Mouse (Mus musculus) liver, postnatal 0 days (tissue): ENCODE measurements at regions not wholly inside any gene's neighbourhood (a gene's known extent, or its start where the extent isn't known, plus 50 kb on each side); places are given as distances from the start of the nearest gene placed in this dataset.

ENCODE experiments used
- ATAC-seq: fragments of 200-750 bp; cut with Nextera tagmentation; 2 replicates; pipeline ENCODE4 v1.8.0; 2017; ENCODE audit warnings: mild to moderate bottlenecking, moderate library complexity
- DNase-seq: peaks from one replicate; pipeline ENCODE4 v3.0.0-alpha.2; 2016
- H3K27ac ChIP-seq: fragments of 300-500 bp; sonication (generic); 2 replicates; pipeline ENCODE4 v1.5.1; 2014; ENCODE audit warnings: antibody characterized with exemption, moderate library complexity, mild to moderate bottlenecking, low read depth
- H3K27me3 ChIP-seq: fragments of 300-500 bp; sonication (generic); 2 replicates; pipeline ENCODE4 v1.6.1; 2014; ENCODE audit warnings: low read length, control low read depth, mixed read lengths; ENCODE audit not compliant: insufficient read depth
- H3K36me3 ChIP-seq: fragments of 300-500 bp; sonication (generic); replicated peaks from 2 replicates; pipeline ENCODE4 v1.6.1; 2014; ENCODE audit warnings: mild to moderate bottlenecking, control low read depth, low read length, moderate library complexity, mixed read lengths; ENCODE audit not compliant: insufficient read depth
- H3K4me1 ChIP-seq: fragments of 300-500 bp; sonication (generic); 2 replicates; pipeline ENCODE4 v1.6.1; 2014; ENCODE audit warnings: antibody characterized with exemption, mild to moderate bottlenecking, control low read depth; ENCODE audit not compliant: insufficient read depth
- H3K4me2 ChIP-seq: fragments of 300-500 bp; sonication (generic); 2 replicates; pipeline ENCODE4 v1.6.1; 2014; ENCODE audit warnings: low read depth, mild to moderate bottlenecking, low read length, moderate library complexity, mixed read lengths
- H3K4me3 ChIP-seq: fragments of 300-500 bp; sonication (generic); 2 replicates; pipeline ENCODE4 v1.5.1; 2014; ENCODE audit warnings: low read depth, low read length
- H3K9ac ChIP-seq: fragments of 300-500 bp; sonication (generic); replicated peaks from 2 replicates; pipeline ENCODE4 v1.6.1; 2014; ENCODE audit warnings: mild to moderate bottlenecking, moderate library complexity
- H3K9me3 ChIP-seq: fragments of 300-500 bp; sonication (generic); 2 replicates; pipeline ENCODE4 v1.6.1; 2016; ENCODE audit warnings: mild to moderate bottlenecking, control low read depth, low read length, mixed read lengths
- CTCF ChIP-seq: sonication (generic); IDR thresholded peaks from 2 replicates; pipeline ENCODE4 v1.5.1; 2016; ENCODE audit warnings: antibody characterized with exemption, low read depth
- EP300 ChIP-seq: IDR thresholded peaks from 2 replicates; pipeline ENCODE4 v1.6.1; 2016; ENCODE audit warnings: antibody characterized with exemption, low read depth, mild to moderate bottlenecking
- WGBS: fragments of 180-500 bp; shearing (Covaris S2); extraction: QIAGEN DNeasy Blood & Tissue Kit; methylation state at CpG from one replicate; pipeline ENCODE4 v1.1.7; 2014; ENCODE audit not compliant: insufficient replicate concordance; 5-methylcytosine and 5-hydroxymethylcytosine counted together

DNA sequence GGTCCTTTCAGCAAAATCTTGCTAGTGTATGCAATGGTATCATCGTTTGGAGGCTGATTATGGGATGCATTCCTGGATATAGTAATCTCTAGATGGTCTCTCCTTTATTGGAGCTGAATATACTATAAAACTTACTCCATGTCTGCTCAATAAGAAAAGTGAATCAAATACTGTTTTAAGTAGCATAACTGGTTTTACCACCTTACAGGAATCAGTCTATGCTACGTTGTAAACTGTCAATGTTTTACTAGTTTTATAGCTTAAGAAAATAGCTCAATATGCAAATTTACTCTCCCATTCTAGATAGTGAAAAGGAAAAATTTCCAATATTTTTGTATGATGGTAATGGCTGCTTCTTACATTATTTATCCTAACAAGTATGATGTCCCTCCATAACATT lies 91.5 kb downstream of the 4933436I01Rik start:
- TF ChIP-seq CTCF (no peak), EP300 (no peak)
- ATAC-seq: no peak

DNA sequence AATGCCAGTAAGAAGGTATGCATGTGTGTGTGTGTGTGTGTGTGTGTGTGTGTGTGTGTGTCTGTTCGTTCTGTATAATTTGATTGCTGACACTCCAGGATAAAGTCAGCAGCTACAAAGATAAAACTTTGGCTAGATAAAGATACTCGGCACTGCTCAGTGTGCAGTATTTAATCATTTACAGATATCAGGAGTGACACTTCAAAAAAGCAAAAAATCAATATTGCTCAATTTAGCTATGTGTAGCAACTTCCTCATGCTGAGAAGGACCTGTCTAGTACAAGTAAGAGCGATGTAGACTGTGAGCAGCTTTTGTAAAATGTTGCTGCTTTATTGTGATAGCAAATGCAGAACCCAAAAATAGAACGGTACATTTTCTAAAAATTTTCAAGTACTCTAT lies 100.1 kb downstream of the 4933436I01Rik start:
- TF ChIP-seq EP300 (no peak), CTCF (no peak)
- no peaks in the 10 kb centered on the region for H3K9me3 ChIP-seq
- no peak overlapping the region for H3K9ac ChIP-seq
- WGBS: 43% methylated on average over 4 of the region's 4 CpGs
- H3K4me2 ChIP-seq: no peak overlapping the region
- H3K27ac ChIP-seq: no peak overlapping the region
- H3K4me3 ChIP-seq: no peak overlapping the region
- DNase-seq (no peak), ATAC-seq (peak; percentile 66)
- no peaks in the 10 kb centered on the region for H3K4me1 ChIP-seq
- H3K36me3 ChIP-seq: no peaks in the 10 kb centered on the region
- no peaks in the 10 kb centered on the region for H3K27me3 ChIP-seq

More for the DNA sequence above, 91.5 kb downstream of the 4933436I01Rik start:
- Histone ChIP-seq H3K9me3 (no peaks in the 10 kb centered on the region), H3K4me2 (no peak overlapping the region), H3K4me3 (no peak overlapping the region), H3K36me3 (no peaks in the 10 kb centered on the region), H3K4me1 (no peaks in the 10 kb centered on the region), H3K27ac (no peak overlapping the region), H3K27me3 (no peaks in the 10 kb centered on the region), H3K9ac (no peak overlapping the region)
- WGBS: 56% methylated on average over 2 of the region's 2 CpGs
- DNase-seq: no peak
